Mouse (Mus musculus): ENCODE measurements around the gene 4921517D22Rik. TPM values are rescaled to one million over a fixed set of nuclear protein-coding genes. Genes with fewer than 3 reads are reported as not detected.

4921517D22Rik gene
- polyA plus RNA-seq, 1 experiment: not detected

DNA sequence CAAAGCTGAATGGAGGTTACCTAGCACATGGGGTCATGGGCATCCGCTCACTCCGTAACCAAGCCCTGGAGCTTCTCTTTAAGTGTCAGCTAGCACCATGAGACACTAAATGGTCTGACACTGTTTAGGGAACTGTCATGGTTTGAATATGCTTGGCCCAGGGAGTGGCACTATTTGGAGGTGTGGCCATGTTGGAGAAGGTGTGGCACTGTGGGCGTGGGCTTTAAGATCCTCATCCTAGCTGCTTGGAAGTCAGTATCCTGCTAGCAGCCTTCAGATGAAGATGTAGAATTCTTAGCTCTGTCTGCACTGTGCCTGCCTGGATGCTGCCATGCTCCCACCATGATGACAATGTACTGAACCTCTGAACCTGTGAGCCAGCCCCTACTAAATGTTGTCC is 33.5 kb downstream of the 4921517D22Rik start:
- H3K4me1 ChIP-seq (ENCODE audit: control insufficient read depth, insufficient read depth, insufficient read length, low read length): peaks cover 29% of the 10 kb centered on the region
- TF ChIP-seq CTCF (IDR thresholded peaks at IDR 0.05; ENCODE audit: extremely low read depth, insufficient read length, insufficient replicate concordance, low read depth, low read length) (no peak), POLR2A (IDR thresholded peaks at IDR 0.05; ENCODE audit: low read depth, low read length) (no peak)
- WGBS: 91% methylated on average over 3 of the region's 3 CpGs
- no peak overlapping the region for H3K27ac ChIP-seq (ENCODE audit: insufficient read depth, low read depth, low read length)
- H3K36me3 ChIP-seq (ENCODE audit: control insufficient read depth, insufficient read depth, low read length): peaks cover 34% of the 10 kb centered on the region
- H3K4me3 ChIP-seq (ENCODE audit: low read depth, low read length): no peak overlapping the region
- no peaks in the 10 kb centered on the region for H3K27me3 ChIP-seq (ENCODE audit: control insufficient read depth, insufficient read depth, low read length)

DNA sequence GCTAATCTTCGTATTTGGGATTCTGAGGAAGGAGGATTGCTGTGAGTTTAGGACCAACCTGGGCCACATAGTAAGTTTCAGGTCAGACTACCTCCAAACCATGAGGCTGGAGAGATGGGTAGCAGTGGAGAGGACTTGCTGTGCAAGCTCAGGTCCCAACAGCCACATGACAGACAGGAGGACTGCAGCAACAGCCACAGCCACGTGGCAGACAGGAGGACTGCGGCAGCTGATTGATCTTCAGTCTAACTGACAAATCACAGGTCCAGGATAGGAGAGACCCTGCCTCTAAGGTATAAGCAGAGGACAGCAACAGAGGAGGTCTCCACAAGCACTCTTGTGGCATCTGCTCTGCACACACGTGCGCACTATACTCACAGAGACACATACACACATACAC is 36.1 kb downstream of the 4921517D22Rik start:
- Histone ChIP-seq H3K27me3 (ENCODE audit: control insufficient read depth, insufficient read depth, low read length) (no peaks in the 10 kb centered on the region), H3K36me3 (ENCODE audit: control insufficient read depth, insufficient read depth, low read length) (peaks cover 17% of the 10 kb centered on the region), H3K4me1 (ENCODE audit: control insufficient read depth, insufficient read depth, insufficient read length, low read length) (peaks cover 50% of the 10 kb centered on the region), H3K4me3 (ENCODE audit: low read depth, low read length) (no peak overlapping the region), H3K27ac (ENCODE audit: insufficient read depth, low read depth, low read length) (peak overlapping the region; percentile 42; the same call in 1 of the 2 replicates)
- TF ChIP-seq CTCF (IDR thresholded peaks at IDR 0.05; ENCODE audit: extremely low read depth, insufficient read length, insufficient replicate concordance, low read depth, low read length) (no peak), POLR2A (IDR thresholded peaks at IDR 0.05; ENCODE audit: low read depth, low read length) (no peak)
- 72% methylated on average over 5 of the region's 5 CpGs for WGBS

- H3K27me3 ChIP-seq (ENCODE audit: control insufficient read depth, insufficient read depth, low read length): no peaks in the 10 kb centered on the region
- peak overlapping the region; percentile 86 for H3K27ac ChIP-seq (ENCODE audit: insufficient read depth, low read depth, low read length)
- peaks cover 50% of the 10 kb centered on the region for H3K4me1 ChIP-seq (ENCODE audit: control insufficient read depth, insufficient read depth, insufficient read length, low read length)
- 74% methylated on average over 4 of the region's 4 CpGs for WGBS
- H3K36me3 ChIP-seq (ENCODE audit: control insufficient read depth, insufficient read depth, low read length): peaks cover 12% of the 10 kb centered on the region
- TF ChIP-seq POLR2A (IDR thresholded peaks at IDR 0.05; ENCODE audit: low read depth, low read length): no peak
- TF ChIP-seq CTCF (IDR thresholded peaks at IDR 0.05; ENCODE audit: extremely low read depth, insufficient read length, insufficient replicate concordance, low read depth, low read length): no peak
- no peak overlapping the region for H3K4me3 ChIP-seq (ENCODE audit: low read depth, low read length)
Measured at GRCm38 (mm10) chr13:59656975-59657388, 36.9 kb downstream of the 4921517D22Rik start.

DNA sequence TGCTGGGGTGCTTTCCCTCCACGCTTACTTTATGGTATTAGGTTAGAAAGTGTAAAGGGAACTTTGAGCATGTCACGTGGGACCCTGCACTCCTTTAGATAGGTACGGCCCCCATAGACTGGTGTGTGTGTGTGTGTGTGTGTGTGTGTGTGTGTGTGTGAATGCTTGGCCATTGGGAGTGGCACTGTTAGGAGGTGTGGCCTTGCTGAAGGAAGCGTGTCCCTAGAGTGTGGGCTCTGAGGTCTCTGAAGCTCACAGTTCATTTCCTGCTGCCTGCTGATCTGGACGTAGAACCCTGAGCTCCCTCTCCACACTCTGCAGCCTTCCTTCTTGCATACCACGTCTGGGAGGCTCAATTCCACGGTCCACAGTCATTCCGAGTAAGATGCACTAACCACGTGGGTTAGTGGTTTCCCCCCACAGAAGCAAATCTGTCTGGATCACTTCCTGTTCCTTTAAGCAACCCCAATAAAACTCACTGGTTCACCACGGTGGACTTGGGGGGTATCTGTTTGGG is 37.5 kb downstream of the 4921517D22Rik start:
- 44% methylated on average over 10 of the region's 10 CpGs for whole genome bisulfite sequencing
- Histone ChIP-seq H3K4me1 (ENCODE audit: control insufficient read depth, insufficient read depth, insufficient read length, low read length) (peaks cover 48% of the 10 kb centered on the region), H3K27me3 (ENCODE audit: control insufficient read depth, insufficient read depth, low read length) (no peaks in the 10 kb centered on the region), H3K27ac (ENCODE audit: insufficient read depth, low read depth, low read length) (peak overlapping the region; percentile 86), H3K36me3 (ENCODE audit: control insufficient read depth, insufficient read depth, low read length) (peaks cover 11% of the 10 kb centered on the region), H3K4me3 (ENCODE audit: low read depth, low read length) (no peak overlapping the region)
- TF ChIP-seq CTCF (IDR thresholded peaks at IDR 0.05; ENCODE audit: extremely low read depth, insufficient read length, insufficient replicate concordance, low read depth, low read length) (no peak), POLR2A (IDR thresholded peaks at IDR 0.05; ENCODE audit: low read depth, low read length) (no peak)

DNA sequence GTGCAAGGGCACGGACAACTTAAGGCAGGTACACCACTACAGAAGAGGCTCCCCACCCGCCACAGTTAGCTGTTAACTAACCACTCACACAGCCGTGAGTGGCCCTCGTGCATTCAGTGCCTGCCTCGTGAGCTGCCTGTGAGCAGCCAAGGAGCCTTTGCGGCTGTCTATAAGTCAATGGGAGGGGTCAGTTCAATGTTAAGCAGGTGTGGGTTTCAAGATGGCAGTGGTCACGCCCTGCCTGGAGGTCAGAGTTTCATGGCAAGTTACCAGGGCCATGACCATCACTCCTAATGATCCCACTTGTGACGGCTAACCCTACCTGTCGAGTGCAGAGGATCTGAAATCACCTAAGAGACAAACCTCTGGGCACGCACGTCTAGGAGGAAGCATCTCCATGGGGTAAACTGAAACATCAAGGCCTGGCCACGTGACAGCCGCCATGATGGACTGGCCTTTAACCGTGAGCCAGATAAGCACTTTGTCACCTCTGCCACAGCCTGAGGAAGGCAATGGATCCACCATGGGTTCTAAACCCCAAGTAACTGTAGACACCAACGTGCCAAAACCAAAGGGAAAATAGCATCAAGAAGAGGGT is 38.1 kb downstream of the 4921517D22Rik start:
- peak overlapping the region; percentile 86 for H3K27ac ChIP-seq (ENCODE audit: insufficient read depth, low read depth, low read length)

GRCm38 (mm10) chr13:59654465-59654864 is 39.4 kb downstream of the 4921517D22Rik start:
- Histone ChIP-seq H3K4me3 (ENCODE audit: low read depth, low read length) (no peak overlapping the region), H3K27ac (ENCODE audit: insufficient read depth, low read depth, low read length) (peak overlapping the region; percentile 86), H3K36me3 (ENCODE audit: control insufficient read depth, insufficient read depth, low read length) (peaks cover 7% of the 10 kb centered on the region; the same call in 1 of the 2 replicates), H3K27me3 (ENCODE audit: control insufficient read depth, insufficient read depth, low read length) (no peaks in the 10 kb centered on the region), H3K4me1 (ENCODE audit: control insufficient read depth, insufficient read depth, insufficient read length, low read length) (peaks cover 48% of the 10 kb centered on the region)
- TF ChIP-seq CTCF (IDR thresholded peaks at IDR 0.05; ENCODE audit: extremely low read depth, insufficient read length, insufficient replicate concordance, low read depth, low read length): no peak
- 28% methylated on average over 5 of the region's 5 CpGs for WGBS

More for the DNA sequence above, 38.1 kb downstream of the 4921517D22Rik start:
- peaks cover 10% of the 10 kb centered on the region for H3K36me3 ChIP-seq (ENCODE audit: control insufficient read depth, insufficient read depth, low read length)
- TF ChIP-seq CTCF (IDR thresholded peaks at IDR 0.05; ENCODE audit: extremely low read depth, insufficient read length, insufficient replicate concordance, low read depth, low read length) (no peak), POLR2A (IDR thresholded peaks at IDR 0.05; ENCODE audit: low read depth, low read length) (no peak)
- peaks cover 48% of the 10 kb centered on the region for H3K4me1 ChIP-seq (ENCODE audit: control insufficient read depth, insufficient read depth, insufficient read length, low read length)
- no peaks in the 10 kb centered on the region for H3K27me3 ChIP-seq (ENCODE audit: control insufficient read depth, insufficient read depth, low read length)
- H3K4me3 ChIP-seq (ENCODE audit: low read depth, low read length): no peak overlapping the region
- WGBS: 76% methylated on average over 15 of the region's 15 CpGs

DNA sequence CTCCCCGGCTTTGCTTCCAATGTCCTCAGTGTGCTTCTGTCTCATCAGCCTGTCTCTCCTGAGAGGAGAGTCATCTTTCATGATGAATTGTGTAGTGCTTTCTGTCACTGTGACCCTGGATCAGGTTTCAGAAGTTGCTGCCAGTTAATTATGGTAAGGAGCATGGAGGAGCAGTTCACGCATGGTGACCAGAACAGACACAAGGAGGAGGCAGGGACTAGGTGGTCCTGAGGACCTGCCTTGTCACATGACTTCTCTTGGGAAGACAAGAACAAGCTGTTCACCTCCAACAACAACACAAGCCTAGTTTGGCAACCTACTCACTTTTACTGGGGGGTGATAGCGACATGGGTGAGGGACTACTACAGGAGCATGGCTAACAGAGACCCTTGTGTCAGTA is 40.8 kb downstream of the 4921517D22Rik start:
- WGBS: 79% methylated on average over 3 of the region's 3 CpGs

More for the DNA sequence above, 40.8 kb downstream of the 4921517D22Rik start:
- H3K36me3 ChIP-seq (ENCODE audit: control insufficient read depth, insufficient read depth, low read length): peaks cover 18% of the 10 kb centered on the region
- TF ChIP-seq CTCF (IDR thresholded peaks at IDR 0.05; ENCODE audit: extremely low read depth, insufficient read length, insufficient replicate concordance, low read depth, low read length): no peak
- no peak for TF ChIP-seq POLR2A (IDR thresholded peaks at IDR 0.05; ENCODE audit: low read depth, low read length)
- H3K27ac ChIP-seq (ENCODE audit: insufficient read depth, low read depth, low read length): no peak overlapping the region
- H3K4me1 ChIP-seq (ENCODE audit: control insufficient read depth, insufficient read depth, insufficient read length, low read length): peaks cover 45% of the 10 kb centered on the region
- no peak overlapping the region for H3K4me3 ChIP-seq (ENCODE audit: low read depth, low read length)
- no peaks in the 10 kb centered on the region for H3K27me3 ChIP-seq (ENCODE audit: control insufficient read depth, insufficient read depth, low read length)
